Mouse (Mus musculus) limb, embryonic 13.5 days (tissue): Measurements from ENCODE around the gene Mdm2. TPM values are rescaled to one million over a fixed set of nuclear protein-coding genes. Genes with fewer than 3 reads are reported as not detected.
"Not testable (repeated sequence)": the region's sequence is repeated elsewhere in the genome, so short reads cannot be mapped to it uniquely, and the experiment has no call there.

Source experiments
- ATAC-seq: fragments of 200-750 bp; cut with Nextera tagmentation; 2 replicates; pipeline ENCODE4 v1.8.0; 2017; ENCODE audit warnings: low read depth, moderate number of reproducible peaks, moderate TSS enrichment; ENCODE audit not compliant: low FRiP score
- H3K27ac ChIP-seq: fragments of 300-500 bp; sonication (generic); 2 replicates; pipeline ENCODE4 v1.5.1; 2015; ENCODE audit warnings: inconsistent platforms, mild to moderate bottlenecking, moderate library complexity
- H3K27me3 ChIP-seq: fragments of 300-500 bp; sonication (generic); 2 replicates; pipeline ENCODE4 v1.6.1; 2015; ENCODE audit warnings: mild to moderate bottlenecking, inconsistent platforms
- H3K36me3 ChIP-seq: fragments of 300-500 bp; sonication (generic); 2 replicates; pipeline ENCODE4 v1.6.1; 2015; ENCODE audit warnings: inconsistent platforms, mild to moderate bottlenecking, moderate library complexity
- H3K4me1 ChIP-seq: fragments of 300-500 bp; sonication (generic); 2 replicates; pipeline ENCODE4 v1.6.1; 2015; ENCODE audit warnings: inconsistent platforms
- H3K4me2 ChIP-seq: fragments of 300-500 bp; sonication (generic); replicated peaks from 2 replicates; pipeline ENCODE4 v1.6.1; 2015; ENCODE audit warnings: inconsistent platforms, mild to moderate bottlenecking, moderate library complexity
- H3K4me3 ChIP-seq: fragments of 300-500 bp; sonication (generic); 2 replicates; pipeline ENCODE4 v1.5.1; 2015; ENCODE audit warnings: moderate library complexity, mild to moderate bottlenecking, inconsistent platforms
- H3K9ac ChIP-seq: fragments of 300-500 bp; sonication (generic); 2 replicates; pipeline ENCODE4 v1.6.1; 2015; ENCODE audit warnings: mild to moderate bottlenecking, inconsistent platforms
- H3K9me3 ChIP-seq: fragments of 300-500 bp; sonication (generic); 2 replicates; pipeline ENCODE4 v1.6.1; 2016; ENCODE audit warnings: inconsistent platforms
- WGBS: fragments of 180-500 bp; shearing (Covaris S2); methylation state at CpG from one replicate; pipeline ENCODE4 v1.1.7; 2015; 5-methylcytosine and 5-hydroxymethylcytosine counted together
- polyA plus RNA-seq: library from polyadenylated mRNA; unstranded; fragments of >200 nt; fragmentation: Nextera tagmentation; extraction: Ambion mirVana; gene quantifications from 2 replicates; pipeline ENCODE4 v1.2.1, GENCODE M21; 2015

The Mdm2 gene
- polyA plus RNA-seq, 1 experiment from 2014 or later: 49.5 TPM

GRCm38 (mm10) chr10:117715654-117716053 is 5.1 kb upstream of the Mdm2 start:
- H3K4me3 ChIP-seq, ATAC-seq, H3K9me3 ChIP-seq, H3K9ac ChIP-seq, H3K36me3 ChIP-seq, H3K4me2 ChIP-seq, H3K27ac ChIP-seq, H3K27me3 ChIP-seq: not testable (repeated sequence)
- WGBS: 83% methylated on average over 1 of the region's 1 CpGs
- H3K4me1 ChIP-seq: peaks cover 20% of the 10 kb centered on the region

- no peak overlapping the region for H3K4me3 ChIP-seq
- peaks cover 20% of the 10 kb centered on the region for H3K4me1 ChIP-seq
- H3K9ac ChIP-seq: no peak overlapping the region
- H3K9me3 ChIP-seq: no peaks in the 10 kb centered on the region
- no peaks in the 10 kb centered on the region for H3K27me3 ChIP-seq
- H3K36me3 ChIP-seq: no peaks in the 10 kb centered on the region
- 80% methylated on average over 4 of the region's 4 CpGs for WGBS
- ATAC-seq: no peak
- H3K4me2 ChIP-seq: no peak overlapping the region
- no peak overlapping the region for H3K27ac ChIP-seq
Observed at GRCm38 (mm10) chr10:117714928-117715500, 4.5 kb upstream of the Mdm2 start.

- peaks cover 24% of the 10 kb centered on the region for H3K4me1 ChIP-seq
- no peaks in the 10 kb centered on the region for H3K9me3 ChIP-seq
- no peak for ATAC-seq
- no peak overlapping the region for H3K9ac ChIP-seq
- H3K4me3 ChIP-seq: no peak overlapping the region
- WGBS: 84% methylated on average over 3 of the region's 3 CpGs
- H3K27ac ChIP-seq: no peak overlapping the region
- H3K36me3 ChIP-seq: no peaks in the 10 kb centered on the region
- H3K4me2 ChIP-seq: no peak overlapping the region
- H3K27me3 ChIP-seq: no peaks in the 10 kb centered on the region
Observed at GRCm38 (mm10) chr10:117714048-117714545, 3.5 kb upstream of the Mdm2 start.

- ATAC-seq: no peak
- Histone ChIP-seq H3K4me3 (no peak overlapping the region), H3K36me3 (peaks cover 4% of the 10 kb centered on the region; the same call in 1 of the 2 replicates), H3K4me2 (no peak overlapping the region), H3K27ac (no peak overlapping the region), H3K4me1 (peaks cover 26% of the 10 kb centered on the region), H3K27me3 (no peaks in the 10 kb centered on the region), H3K9ac (no peak overlapping the region), H3K9me3 (no peaks in the 10 kb centered on the region)
- WGBS: 90% methylated on average over 8 of the region's 8 CpGs
Observed at GRCm38 (mm10) chr10:117713466-117713865, 2.9 kb upstream of the Mdm2 start.

GRCm38 (mm10) chr10:117712871-117713270 is 2.3 kb upstream of the Mdm2 start:
- no peak overlapping the region for H3K27ac ChIP-seq
- no peak overlapping the region for H3K9ac ChIP-seq
- no peak overlapping the region for H3K4me2 ChIP-seq
- H3K4me3 ChIP-seq: no peak overlapping the region
- no peak for ATAC-seq
- peaks cover 20% of the 10 kb centered on the region for H3K4me1 ChIP-seq
- peaks cover 7% of the 10 kb centered on the region for H3K36me3 ChIP-seq
- H3K27me3 ChIP-seq: no peaks in the 10 kb centered on the region
- H3K9me3 ChIP-seq: no peaks in the 10 kb centered on the region
- 86% methylated on average over 9 of the region's 9 CpGs for WGBS

- WGBS: 91% methylated on average over 9 of the region's 9 CpGs
Observed at GRCm38 (mm10) chr10:117712191-117712754, 1.7 kb upstream of the Mdm2 start.

GRCm38 (mm10) chr10:117711408-117711807 is 850 bp upstream of the Mdm2 start:
- peak overlapping the region; percentile 99; the same call in 1 of the 2 replicates for H3K9ac ChIP-seq
- no peak for ATAC-seq
- peaks cover 14% of the 10 kb centered on the region for H3K4me1 ChIP-seq
- H3K36me3 ChIP-seq: peaks cover 20% of the 10 kb centered on the region
- no peaks in the 10 kb centered on the region for H3K9me3 ChIP-seq
- H3K4me2 ChIP-seq: peak overlapping the region; percentile 80
- H3K27me3 ChIP-seq: no peaks in the 10 kb centered on the region
- 0 out of 2 replicates have a peak overlapping the region, but pooled peaks have one; percentile 67 for H3K27ac ChIP-seq
- 71% methylated on average over 5 of the region's 5 CpGs for WGBS
- peak overlapping the region; percentile 89 for H3K4me3 ChIP-seq

More at GRCm38 (mm10) chr10:117712191-117712754, 1.7 kb upstream of the Mdm2 start:
- H3K4me1 ChIP-seq: peaks cover 14% of the 10 kb centered on the region
- peaks cover 12% of the 10 kb centered on the region for H3K36me3 ChIP-seq
- no peak overlapping the region for H3K4me2 ChIP-seq
- no peaks in the 10 kb centered on the region for H3K9me3 ChIP-seq
- no peak overlapping the region for H3K27ac ChIP-seq
- no peak overlapping the region for H3K4me3 ChIP-seq
- no peak for ATAC-seq
- no peak overlapping the region for H3K9ac ChIP-seq
- H3K27me3 ChIP-seq: no peaks in the 10 kb centered on the region

GRCm38 (mm10) chr10:117709930-117710603 is 491 bp downstream of the Mdm2 start:
- H3K27me3 ChIP-seq: no peaks in the 10 kb centered on the region
- peak; percentile 78 for ATAC-seq
- H3K4me2 ChIP-seq: peak overlapping the region; percentile 80
- no peaks in the 10 kb centered on the region for H3K9me3 ChIP-seq
- peaks cover 29% of the 10 kb centered on the region for H3K36me3 ChIP-seq
- under 1% methylated on average over 62 of the region's 71 CpGs for WGBS
- H3K4me3 ChIP-seq: peak overlapping the region; percentile 89
- peak overlapping the region; percentile 97 for H3K27ac ChIP-seq
- H3K4me1 ChIP-seq: peaks cover 14% of the 10 kb centered on the region
- peak overlapping the region; percentile 99 for H3K9ac ChIP-seq

GRCm38 (mm10) chr10:117709326-117709830 is 1.2 kb downstream of the Mdm2 start:
- no peak overlapping the region; the same call in 1 of the 2 replicates for H3K27ac ChIP-seq
- H3K4me3 ChIP-seq: peak overlapping the region; percentile 89
- 51% methylated on average over 12 of the region's 12 CpGs for WGBS

GRCm38 (mm10) chr10:117708856-117709255 is 1.7 kb downstream of the Mdm2 start:
- peaks cover 41% of the 10 kb centered on the region for H3K36me3 ChIP-seq
- H3K9me3 ChIP-seq: no peaks in the 10 kb centered on the region
- peak overlapping the region; percentile 89 for H3K4me3 ChIP-seq
- H3K4me2 ChIP-seq: peak overlapping the region; percentile 80
- no peaks in the 10 kb centered on the region for H3K27me3 ChIP-seq
- ATAC-seq: no peak
- H3K4me1 ChIP-seq: peaks cover 14% of the 10 kb centered on the region
- H3K27ac ChIP-seq: no peak overlapping the region
- H3K9ac ChIP-seq: peak overlapping the region; percentile 99; the same call in 1 of the 2 replicates
- 89% methylated on average over 9 of the region's 9 CpGs for WGBS

More at GRCm38 (mm10) chr10:117709326-117709830, 1.2 kb downstream of the Mdm2 start:
- Histone ChIP-seq H3K4me2 (peak overlapping the region; percentile 80), H3K27me3 (no peaks in the 10 kb centered on the region), H3K9ac (peak overlapping the region; percentile 99), H3K36me3 (peaks cover 36% of the 10 kb centered on the region), H3K9me3 (no peaks in the 10 kb centered on the region), H3K4me1 (peaks cover 14% of the 10 kb centered on the region)
- no peak for ATAC-seq

- Histone ChIP-seq H3K4me3 (peak overlapping the region; percentile 89; the same call in 1 of the 2 replicates), H3K9ac (no peak overlapping the region), H3K27ac (no peak overlapping the region), H3K9me3 (no peaks in the 10 kb centered on the region), H3K36me3 (peaks cover 45% of the 10 kb centered on the region), H3K4me1 (peaks cover 14% of the 10 kb centered on the region), H3K27me3 (no peaks in the 10 kb centered on the region), H3K4me2 (no peak overlapping the region)
- ATAC-seq: no peak
- 92% methylated on average over 2 of the region's 2 CpGs for WGBS
Observed at GRCm38 (mm10) chr10:117708376-117708775, 2.2 kb downstream of the Mdm2 start.
